Mouse (Mus musculus) embryonic facial prominence, embryonic 15.5 days (tissue): ENCODE measurements at regions not wholly inside any gene's neighbourhood (a gene's known extent, or its start where the extent isn't known, plus 50 kb on each side); places are given as distances from the start of the nearest gene placed in this dataset.

Source experiments
- ATAC-seq: fragments of 200-750 bp; cut with Nextera tagmentation; 2 replicates; pipeline ENCODE4 v1.8.0; 2017; ENCODE audit warnings: low read depth, moderate TSS enrichment; ENCODE audit not compliant: insufficient number of reproducible peaks, low FRiP score, low TSS enrichment
- H3K27ac ChIP-seq: fragments of 300-500 bp; sonication (generic); replicated peaks from 2 replicates; pipeline ENCODE4 v1.5.1; 2015; ENCODE audit warnings: mild to moderate bottlenecking, inconsistent platforms
- H3K27me3 ChIP-seq: fragments of 300-500 bp; sonication (generic); 2 replicates; pipeline ENCODE4 v1.6.1; 2015; ENCODE audit warnings: inconsistent platforms
- H3K36me3 ChIP-seq: fragments of 300-500 bp; sonication (generic); 2 replicates; pipeline ENCODE4 v1.6.1; 2015; ENCODE audit warnings: mild to moderate bottlenecking, inconsistent platforms
- H3K4me1 ChIP-seq: fragments of 300-500 bp; sonication (generic); 2 replicates; pipeline ENCODE4 v1.6.1; 2015; ENCODE audit warnings: inconsistent platforms
- H3K4me2 ChIP-seq: fragments of 300-500 bp; sonication (generic); replicated peaks from 2 replicates; pipeline ENCODE4 v1.6.1; 2015; ENCODE audit warnings: mild to moderate bottlenecking, inconsistent platforms
- H3K4me3 ChIP-seq: fragments of 300-500 bp; sonication (generic); replicated peaks from 2 replicates; pipeline ENCODE4 v1.5.1; 2015; ENCODE audit warnings: mild to moderate bottlenecking, inconsistent platforms
- H3K9ac ChIP-seq: fragments of 300-500 bp; sonication (generic); 2 replicates; pipeline ENCODE4 v1.6.1; 2015; ENCODE audit warnings: inconsistent platforms
- H3K9me3 ChIP-seq: fragments of 300-500 bp; sonication (generic); replicated peaks from 2 replicates; pipeline ENCODE4 v1.6.1; 2016; ENCODE audit warnings: inconsistent platforms
- WGBS: fragments of 180-500 bp; shearing (Covaris S2); methylation state at CpG from one replicate; pipeline ENCODE4 v1.1.7; 2015; 5-methylcytosine and 5-hydroxymethylcytosine counted together

GRCm38 (mm10) chr3:154441454-154441853, 111.0 kb upstream of the Lhx8 start:
- Histone ChIP-seq H3K9ac (no peak overlapping the region), H3K4me2 (no peak overlapping the region), H3K27me3 (no peaks in the 10 kb centered on the region), H3K27ac (no peak overlapping the region), H3K4me1 (peaks cover 3% of the 10 kb centered on the region), H3K9me3 (no peaks in the 10 kb centered on the region), H3K36me3 (no peaks in the 10 kb centered on the region), H3K4me3 (no peak overlapping the region)
- no peak for ATAC-seq

- no peaks in the 10 kb centered on the region for H3K9me3 ChIP-seq
- H3K27ac ChIP-seq: no peak overlapping the region
- no peaks in the 10 kb centered on the region for H3K27me3 ChIP-seq
- no peak overlapping the region for H3K9ac ChIP-seq
- no peaks in the 10 kb centered on the region for H3K36me3 ChIP-seq
- peaks cover 3% of the 10 kb centered on the region for H3K4me1 ChIP-seq
- no peak for ATAC-seq
- WGBS: 51% methylated on average over 2 of the region's 2 CpGs
- H3K4me2 ChIP-seq: no peak overlapping the region
- H3K4me3 ChIP-seq: no peak overlapping the region
These were observed 110.4 kb upstream of the Lhx8 start for GRCm38 (mm10) chr3:154440899-154441298.

- 64% methylated on average over 7 of the region's 7 CpGs for WGBS
- ATAC-seq: no peak
- H3K4me2 ChIP-seq: no peak overlapping the region
- H3K4me3 ChIP-seq: no peak overlapping the region
- peak overlapping the region; percentile 3; the same call in 1 of the 2 replicates for H3K27ac ChIP-seq
- no peaks in the 10 kb centered on the region for H3K27me3 ChIP-seq
- peaks cover 4% of the 10 kb centered on the region; the same call in 1 of the 2 replicates for H3K4me1 ChIP-seq
- no peak overlapping the region for H3K9ac ChIP-seq
- H3K9me3 ChIP-seq: no peaks in the 10 kb centered on the region
- no peaks in the 10 kb centered on the region for H3K36me3 ChIP-seq
These were observed 100.4 kb upstream of the Lhx8 start for GRCm38 (mm10) chr3:154430856-154431255.

GRCm38 (mm10) chr3:154429666-154430065, 99.2 kb upstream of the Lhx8 start:
- H3K4me2 ChIP-seq: no peak overlapping the region
- 90% methylated on average over 6 of the region's 6 CpGs for WGBS
- ATAC-seq: no peak

GRCm38 (mm10) chr3:154424589-154424988, 94.1 kb upstream of the Lhx8 start:
- Histone ChIP-seq H3K27ac (no peak overlapping the region), H3K9ac (no peak overlapping the region), H3K4me3 (no peak overlapping the region), H3K4me1 (no peaks in the 10 kb centered on the region), H3K27me3 (no peaks in the 10 kb centered on the region), H3K4me2 (no peak overlapping the region), H3K9me3 (no peaks in the 10 kb centered on the region), H3K36me3 (no peaks in the 10 kb centered on the region)
- 54% methylated on average over 5 of the region's 5 CpGs for WGBS
- ATAC-seq: no peak

More at GRCm38 (mm10) chr3:154429666-154430065, 99.2 kb upstream of the Lhx8 start:
- Histone ChIP-seq H3K9ac (no peak overlapping the region), H3K4me1 (peaks cover 4% of the 10 kb centered on the region; the same call in 1 of the 2 replicates), H3K36me3 (no peaks in the 10 kb centered on the region), H3K27me3 (no peaks in the 10 kb centered on the region), H3K27ac (no peak overlapping the region), H3K4me3 (no peak overlapping the region), H3K9me3 (no peaks in the 10 kb centered on the region)

GRCm38 (mm10) chr3:154421461-154421950, 91.0 kb upstream of the Lhx8 start:
- WGBS: 54% methylated on average over 7 of the region's 7 CpGs
- no peaks in the 10 kb centered on the region for H3K27me3 ChIP-seq
- ATAC-seq: no peak
- no peak overlapping the region for H3K9ac ChIP-seq
- H3K4me2 ChIP-seq: no peak overlapping the region
- H3K4me1 ChIP-seq: no peaks in the 10 kb centered on the region
- H3K4me3 ChIP-seq: no peak overlapping the region
- H3K27ac ChIP-seq: no peak overlapping the region
- no peaks in the 10 kb centered on the region for H3K9me3 ChIP-seq
- H3K36me3 ChIP-seq: no peaks in the 10 kb centered on the region

GRCm38 (mm10) chr3:154418177-154418832, 87.8 kb upstream of the Lhx8 start:
- Histone ChIP-seq H3K9ac (no peak overlapping the region), H3K36me3 (no peaks in the 10 kb centered on the region), H3K9me3 (no peaks in the 10 kb centered on the region), H3K27me3 (no peaks in the 10 kb centered on the region), H3K4me2 (no peak overlapping the region), H3K27ac (no peak overlapping the region), H3K4me3 (no peak overlapping the region), H3K4me1 (no peaks in the 10 kb centered on the region)
- WGBS: 58% methylated on average over 4 of the region's 4 CpGs
- ATAC-seq: no peak

GRCm38 (mm10) chr3:154414358-154414757, 83.9 kb upstream of the Lhx8 start:
- no peak overlapping the region for H3K4me2 ChIP-seq
- no peak overlapping the region for H3K4me3 ChIP-seq
- no peaks in the 10 kb centered on the region for H3K4me1 ChIP-seq
- no peak overlapping the region for H3K9ac ChIP-seq
- H3K36me3 ChIP-seq: no peaks in the 10 kb centered on the region
- 68% methylated on average over 3 of the region's 3 CpGs for WGBS
- ATAC-seq: no peak
- no peak overlapping the region for H3K27ac ChIP-seq
- no peaks in the 10 kb centered on the region for H3K9me3 ChIP-seq
- H3K27me3 ChIP-seq: no peaks in the 10 kb centered on the region

GRCm38 (mm10) chr3:154410292-154410691, 79.8 kb upstream of the Lhx8 start:
- H3K27me3 ChIP-seq: no peaks in the 10 kb centered on the region
- no peaks in the 10 kb centered on the region for H3K4me1 ChIP-seq
- 97% methylated on average over 2 of the region's 2 CpGs for WGBS
- H3K4me2 ChIP-seq: no peak overlapping the region
- H3K27ac ChIP-seq: no peak overlapping the region
- H3K9ac ChIP-seq: no peak overlapping the region
- no peaks in the 10 kb centered on the region for H3K36me3 ChIP-seq
- H3K9me3 ChIP-seq: no peaks in the 10 kb centered on the region
- no peak for ATAC-seq
- no peak overlapping the region for H3K4me3 ChIP-seq

- 47% methylated on average over 4 of the region's 4 CpGs for WGBS
- Histone ChIP-seq H3K27me3 (no peaks in the 10 kb centered on the region), H3K4me3 (no peak overlapping the region), H3K36me3 (no peaks in the 10 kb centered on the region), H3K9me3 (no peaks in the 10 kb centered on the region), H3K27ac (no peak overlapping the region), H3K4me1 (no peaks in the 10 kb centered on the region), H3K4me2 (no peak overlapping the region), H3K9ac (no peak overlapping the region)
- ATAC-seq: no peak
These were observed 71.6 kb upstream of the Lhx8 start for GRCm38 (mm10) chr3:154402081-154402480.

GRCm38 (mm10) chr3:154393626-154394025, 63.2 kb upstream of the Lhx8 start:
- ATAC-seq: no peak
- no peak overlapping the region for H3K9ac ChIP-seq
- no peaks in the 10 kb centered on the region for H3K9me3 ChIP-seq
- 73% methylated on average over 5 of the region's 5 CpGs for WGBS
- H3K36me3 ChIP-seq: no peaks in the 10 kb centered on the region
- no peaks in the 10 kb centered on the region for H3K4me1 ChIP-seq
- no peaks in the 10 kb centered on the region for H3K27me3 ChIP-seq
- H3K4me3 ChIP-seq: no peak overlapping the region
- H3K4me2 ChIP-seq: no peak overlapping the region
- H3K27ac ChIP-seq: no peak overlapping the region

GRCm38 (mm10) chr3:154391629-154392028, 61.2 kb upstream of the Lhx8 start:
- Histone ChIP-seq H3K36me3 (no peaks in the 10 kb centered on the region), H3K9me3 (no peaks in the 10 kb centered on the region), H3K27ac (no peak overlapping the region), H3K27me3 (no peaks in the 10 kb centered on the region), H3K9ac (no peak overlapping the region), H3K4me3 (no peak overlapping the region), H3K4me2 (no peak overlapping the region), H3K4me1 (no peaks in the 10 kb centered on the region)
- 75% methylated on average over 3 of the region's 3 CpGs for WGBS
- ATAC-seq: no peak
